Mouse (Mus musculus) lung, embryonic 14.5 days (tissue): ENCODE measurements around the gene Cadm4. TPM values are rescaled to one million over a fixed set of nuclear protein-coding genes. Genes with fewer than 3 reads are reported as not detected.

Source experiments
- ATAC-seq: fragments of 200-750 bp; cut with Nextera tagmentation; 2 replicates; pipeline ENCODE4 v1.8.0; 2017; ENCODE audit warnings: mild to moderate bottlenecking, moderate TSS enrichment, moderate library complexity; ENCODE audit not compliant: insufficient read depth
- DNase-seq: peaks from one replicate; pipeline ENCODE4 v3.0.0-alpha.2; 2015
- H3K27ac ChIP-seq: fragments of 300-500 bp; sonication (generic); 2 replicates; pipeline ENCODE4 v1.5.1; 2014; ENCODE audit warnings: low read depth, mild to moderate bottlenecking, moderate library complexity
- H3K27me3 ChIP-seq: fragments of 300-500 bp; sonication (generic); 2 replicates; pipeline ENCODE4 v1.6.1; 2014; ENCODE audit warnings: low read length, control low read depth; ENCODE audit not compliant: insufficient read depth
- H3K36me3 ChIP-seq: fragments of 300-500 bp; sonication (generic); 2 replicates; pipeline ENCODE4 v1.6.1; 2014; ENCODE audit warnings: control low read depth; ENCODE audit not compliant: insufficient read depth
- H3K4me1 ChIP-seq: fragments of 300-500 bp; sonication (generic); 2 replicates; pipeline ENCODE4 v1.6.1; 2014; ENCODE audit warnings: antibody characterized with exemption, control low read depth; ENCODE audit not compliant: insufficient read depth
- H3K4me2 ChIP-seq: fragments of 300-500 bp; sonication (generic); 2 replicates; pipeline ENCODE4 v1.6.1; 2014; ENCODE audit warnings: mild to moderate bottlenecking
- H3K4me3 ChIP-seq: fragments of 300-500 bp; sonication (generic); 2 replicates; pipeline ENCODE4 v1.5.1; 2014; ENCODE audit warnings: low read depth, low read length
- H3K9ac ChIP-seq: fragments of 300-500 bp; sonication (generic); 2 replicates; pipeline ENCODE4 v1.6.1; 2014
- H3K9me3 ChIP-seq: fragments of 300-500 bp; sonication (generic); 2 replicates; pipeline ENCODE4 v1.6.1; 2016; ENCODE audit warnings: low read depth, low read length, control low read depth
- CTCF ChIP-seq: IDR thresholded peaks from 2 replicates; pipeline ENCODE4 v1.5.1; 2016; ENCODE audit warnings: antibody characterized with exemption, low read depth
- WGBS: fragments of 180-500 bp; shearing (Covaris S2); extraction: QIAGEN DNeasy Blood & Tissue Kit; methylation state at CpG from one replicate; pipeline ENCODE4 v1.1.7; 2014; 5-methylcytosine and 5-hydroxymethylcytosine counted together
- polyA plus RNA-seq: library from polyadenylated mRNA; unstranded; fragments of >200 nt; fragmentation: Nextera tagmentation; extraction: Ambion mirVana; gene quantifications from 2 replicates; pipeline ENCODE4 v1.2.1, GENCODE M21; 2014

Cadm4 gene
- polyA plus RNA-seq, 1 experiment from 2014 or later: 0.72 TPM

GRCm38 (mm10) chr7:24531211-24531971, 49.6 kb downstream of the Cadm4 start:
- Histone ChIP-seq H3K9ac (peak overlapping the region; percentile 83), H3K4me2 (peak overlapping the region; percentile 77), H3K36me3 (peaks cover 33% of the 10 kb centered on the region), H3K4me1 (0 out of 2 replicates have a peak, but pooled peaks cover 2% of the 10 kb centered on the region), H3K4me3 (peak overlapping the region; percentile 61), H3K27ac (peak overlapping the region; percentile 81), H3K27me3 (no peaks in the 10 kb centered on the region), H3K9me3 (no peaks in the 10 kb centered on the region)
- 1% methylated on average over 43 of the region's 43 CpGs for WGBS
- TF ChIP-seq CTCF: peak; percentile 85
- ATAC-seq (peak; percentile 66), DNase-seq (peak; percentile 88)

DNA sequence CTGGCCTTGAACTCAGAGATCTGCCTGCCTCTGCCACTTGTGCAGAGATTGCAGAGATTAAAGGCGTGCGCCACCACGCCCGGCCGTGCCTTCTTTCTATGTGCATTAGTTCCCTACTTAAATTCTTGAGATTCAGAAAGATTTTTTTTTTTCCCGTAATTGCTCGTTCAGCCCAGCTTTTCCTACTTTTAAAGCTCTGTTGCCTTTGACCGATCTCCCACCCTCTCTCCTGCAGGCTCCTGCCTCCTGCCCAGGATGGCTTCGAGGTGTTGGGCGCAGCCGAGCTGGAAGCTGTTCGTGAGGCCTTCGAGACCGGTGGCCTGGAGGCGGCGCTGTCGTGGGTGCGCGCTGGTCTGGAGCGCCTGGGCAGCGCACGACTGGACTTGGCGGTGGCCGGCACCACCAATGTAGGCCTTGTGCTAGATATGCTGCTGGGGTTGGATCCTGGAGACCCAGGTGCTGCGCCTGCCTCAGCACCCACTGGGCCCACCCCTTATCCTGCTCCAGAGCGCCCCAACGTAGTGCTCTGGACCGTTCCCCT, 51.3 kb downstream of the Cadm4 start:
- 83% methylated on average over 28 of the region's 28 CpGs for WGBS
- H3K4me1 ChIP-seq: 0 out of 2 replicates have a peak, but pooled peaks cover 2% of the 10 kb centered on the region
- no peak for DNase-seq

DNA sequence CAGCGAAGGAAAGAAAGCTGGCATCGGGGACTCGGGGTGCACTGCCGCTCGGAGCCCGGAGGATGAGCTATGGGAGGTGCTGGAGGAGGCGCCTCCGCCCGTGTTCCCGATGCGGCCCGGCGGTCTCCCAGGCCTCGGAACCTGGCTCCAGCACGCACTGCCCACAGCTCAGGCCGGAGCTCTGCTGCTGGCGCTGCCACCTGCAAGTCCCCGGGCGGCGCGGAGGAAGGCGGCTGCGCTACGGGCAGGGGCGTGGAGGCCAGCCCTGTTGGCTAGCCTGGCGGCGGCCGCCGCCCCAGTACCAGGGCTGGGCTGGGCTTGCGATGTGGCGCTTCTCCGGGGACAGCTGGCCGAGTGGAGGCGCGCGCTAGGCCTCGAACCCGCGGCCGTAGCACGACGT, 52.0 kb downstream of the Cadm4 start:
- Histone ChIP-seq H3K9me3 (no peaks in the 10 kb centered on the region), H3K36me3 (peaks cover 33% of the 10 kb centered on the region), H3K4me2 (peak overlapping the region; percentile 18; the same call in 1 of the 2 replicates), H3K27ac (no peak overlapping the region), H3K4me3 (no peak overlapping the region), H3K27me3 (no peaks in the 10 kb centered on the region), H3K4me1 (0 out of 2 replicates have a peak, but pooled peaks cover 2% of the 10 kb centered on the region), H3K9ac (no peak overlapping the region)
- DNase-seq: no peak
- TF ChIP-seq CTCF: no peak
- no peak for ATAC-seq
- WGBS: 49% methylated on average over 41 of the region's 42 CpGs

More for the DNA sequence above, 51.3 kb downstream of the Cadm4 start:
- H3K9me3 ChIP-seq: no peaks in the 10 kb centered on the region
- H3K4me3 ChIP-seq: no peak overlapping the region
- no peak for TF ChIP-seq CTCF
- no peaks in the 10 kb centered on the region for H3K27me3 ChIP-seq
- no peak overlapping the region for H3K27ac ChIP-seq
- no peak overlapping the region for H3K4me2 ChIP-seq
- H3K9ac ChIP-seq: no peak overlapping the region; the same call in 1 of the 2 replicates
- no peak for ATAC-seq
- H3K36me3 ChIP-seq: peaks cover 33% of the 10 kb centered on the region

- no peak for TF ChIP-seq CTCF
- Histone ChIP-seq H3K9me3 (no peaks in the 10 kb centered on the region), H3K36me3 (peaks cover 33% of the 10 kb centered on the region), H3K9ac (no peak overlapping the region), H3K4me1 (0 out of 2 replicates have a peak, but pooled peaks cover under 1% of the 10 kb centered on the region), H3K4me2 (peak overlapping the region; percentile 18; the same call in 1 of the 2 replicates), H3K27me3 (no peaks in the 10 kb centered on the region), H3K27ac (no peak overlapping the region), H3K4me3 (no peak overlapping the region)
- DNase-seq: peak; percentile 15
- 45% methylated on average over 19 of the region's 19 CpGs for WGBS
- ATAC-seq: no peak
Observed at GRCm38 (mm10) chr7:24534301-24534700, 52.5 kb downstream of the Cadm4 start.

DNA sequence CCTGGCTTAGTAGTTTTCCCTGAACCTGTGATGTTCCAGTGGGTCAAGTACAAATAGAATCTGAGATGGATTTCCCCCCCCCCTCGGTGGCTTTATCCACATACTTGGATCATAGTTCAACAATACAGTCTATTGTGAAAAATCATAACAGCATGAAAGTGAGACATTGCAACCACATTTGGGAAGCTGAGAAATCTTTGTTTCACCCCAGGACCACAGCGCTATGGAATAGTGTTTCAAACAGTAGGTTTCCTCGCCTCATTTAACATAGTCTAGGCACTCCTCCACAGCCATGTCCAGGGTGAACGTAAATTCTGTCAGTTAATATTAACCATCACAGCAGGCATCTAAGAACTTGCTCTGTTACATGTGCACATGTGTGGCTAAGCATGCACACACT, 55.3 kb downstream of the Cadm4 start:
- 77% methylated on average over 4 of the region's 4 CpGs for WGBS

DNA sequence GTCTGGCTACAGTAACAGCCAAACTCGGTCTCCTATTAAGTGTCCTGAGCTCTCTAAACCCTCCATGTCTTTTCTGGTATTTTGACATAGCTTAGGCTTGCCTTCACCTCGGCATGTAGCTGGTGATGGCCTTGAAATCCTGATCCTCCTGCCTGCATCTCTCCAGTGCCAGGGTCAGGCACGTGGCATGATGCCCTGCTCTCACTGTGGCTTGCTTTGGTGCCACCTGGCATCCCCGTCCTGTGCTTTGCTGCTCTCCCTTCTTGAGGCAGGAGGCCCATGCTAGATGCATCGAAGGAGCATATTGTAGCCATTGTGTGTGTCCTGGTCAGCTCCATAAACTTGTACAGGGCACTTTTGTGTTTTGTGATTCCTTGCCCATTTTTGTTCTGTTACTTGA, 55.8 kb downstream of the Cadm4 start:
- Histone ChIP-seq H3K9me3 (no peaks in the 10 kb centered on the region), H3K27me3 (no peaks in the 10 kb centered on the region), H3K4me1 (no peaks in the 10 kb centered on the region), H3K4me3 (no peak overlapping the region), H3K36me3 (peaks cover 33% of the 10 kb centered on the region), H3K9ac (no peak overlapping the region), H3K4me2 (no peak overlapping the region), H3K27ac (no peak overlapping the region)
- no peak for DNase-seq
- WGBS: 73% methylated on average over 5 of the region's 5 CpGs
- ATAC-seq: no peak
- no peak for TF ChIP-seq CTCF

More for the DNA sequence above, 55.3 kb downstream of the Cadm4 start:
- ATAC-seq (no peak), DNase-seq (no peak)
- Histone ChIP-seq H3K27me3 (no peaks in the 10 kb centered on the region), H3K9me3 (no peaks in the 10 kb centered on the region), H3K9ac (no peak overlapping the region), H3K4me2 (no peak overlapping the region), H3K36me3 (peaks cover 33% of the 10 kb centered on the region), H3K4me1 (no peaks in the 10 kb centered on the region), H3K27ac (no peak overlapping the region), H3K4me3 (no peak overlapping the region)
- TF ChIP-seq CTCF: no peak

DNA sequence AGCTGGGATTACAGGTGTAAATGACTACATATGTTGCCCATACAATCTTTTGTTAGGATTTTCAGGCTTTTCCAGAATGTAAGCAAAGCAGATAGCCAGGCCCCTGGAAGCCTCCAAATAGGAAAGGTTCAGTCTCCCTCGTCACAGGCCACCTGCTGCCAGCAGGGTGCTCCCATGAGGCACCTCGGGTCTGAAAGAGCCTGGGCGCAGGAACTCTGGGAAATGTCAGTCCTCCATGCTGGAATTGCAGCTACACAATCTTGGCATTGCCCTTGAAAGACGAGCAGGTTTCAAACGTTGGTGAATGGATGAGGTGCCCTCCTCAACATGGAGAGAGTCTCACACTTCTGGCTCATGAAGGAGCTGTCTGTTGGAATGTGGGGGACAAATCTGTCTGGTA, 56.3 kb downstream of the Cadm4 start:
- peaks cover 30% of the 10 kb centered on the region for H3K36me3 ChIP-seq
- no peak overlapping the region for H3K4me3 ChIP-seq
- no peak overlapping the region for H3K4me2 ChIP-seq
- ATAC-seq (no peak), DNase-seq (no peak)
- no peak overlapping the region for H3K27ac ChIP-seq
- TF ChIP-seq CTCF: no peak
- no peak overlapping the region for H3K9ac ChIP-seq
- 43% methylated on average over 5 of the region's 5 CpGs for WGBS
- H3K27me3 ChIP-seq: no peaks in the 10 kb centered on the region
- no peaks in the 10 kb centered on the region for H3K9me3 ChIP-seq
- no peaks in the 10 kb centered on the region for H3K4me1 ChIP-seq
